Mouse (Mus musculus) ES-E14 (cell line): ENCODE measurements around the gene Nlgn2.

Source experiments
- CHD2 ChIP-seq: IDR thresholded peaks from 2 replicates; pipeline ENCODE4 v1.6.1; 2014; ENCODE audit warnings: mild to moderate bottlenecking, low read depth, low read length, inconsistent platforms
- HCFC1 ChIP-seq: IDR thresholded peaks from 2 replicates; pipeline ENCODE4 v1.6.1; 2012; ENCODE audit warnings: low read length, inconsistent platforms, borderline replicate concordance; ENCODE audit not compliant: insufficient read depth
- ZNF384 ChIP-seq: IDR thresholded peaks from 2 replicates; pipeline ENCODE4 v1.6.1; 2012; ENCODE audit warnings: low read depth, low read length, inconsistent platforms

- TF ChIP-seq CHD2 (no peak), ZNF384 (no peak), HCFC1 (no peak)
Observed at GRCm38 (mm10) chr11:69787306-69787705, 50.3 kb downstream of the Nlgn2 start.
